9 mouse cellular contexts compared by ENCODE assay signal in the genomic region with DNA sequence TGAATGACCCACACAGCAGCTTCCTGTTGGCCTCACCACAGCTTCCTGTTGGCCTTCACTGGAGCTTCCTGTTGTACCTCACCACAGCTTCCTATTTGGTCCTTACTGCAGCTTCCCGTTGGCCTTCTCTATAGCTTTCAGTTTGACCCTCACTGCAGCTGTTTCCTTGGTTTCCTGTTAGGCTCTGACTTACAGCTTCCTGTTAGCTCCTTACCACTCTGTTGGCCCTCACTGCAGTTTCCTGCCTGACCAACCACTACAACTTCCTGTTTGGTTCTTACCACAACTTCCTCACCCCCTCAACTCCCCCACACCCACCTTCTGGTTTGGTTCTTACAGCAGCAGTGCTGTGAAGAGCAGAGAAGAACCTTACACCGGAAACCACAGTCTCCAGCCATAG.
DNase-seq lines count a peak whose midpoint lies in the region; ATAC-seq lines count a peak whose summit lies in the region.
"Had no signal": no experiment of that assay in that cellular context is flagged by ENCODE, and none has a peak within 500 bp of the region (broad histone marks: within the 10 kb centered on the region; RNA-seq: fewer than 3 reads in every experiment).

No protein-coding gene starts in this region.

- H3K4me2 ChIP-seq in liver, embryonic 11.5 days, result no peak overlapping the region
- H3K4me2 ChIP-seq: limb, embryonic 15.5 days had no signal

- H3K4me3 ChIP-seq in liver, embryonic 11.5 days (ENCODE audit: low read depth, low read length), result no peak overlapping the region
- H3K4me3 ChIP-seq in macrophage (ENCODE audit: inconsistent target), result no peak overlapping the region
- H3K4me3 ChIP-seq in forebrain, embryonic 10.5 days, result no peak overlapping the region
- H3K4me3 ChIP-seq: limb, embryonic 15.5 days had no signal

- no peak for DNase-seq in liver, embryonic 11.5 days (ENCODE audit: low spot score)
- no peak for DNase-seq in liver
- peak; percentile 79 for DNase-seq in thymus, postnatal 25 days
- DNase-seq in forebrain, embryonic 10.5 days (ENCODE audit: extremely low spot score, low spot score), result no peak
- DNase-seq in cerebellum, adult 18-20 months, result no peak

- peak overlapping the region; percentile 48; the same call in 1 of the 2 replicates for H3K27ac ChIP-seq in liver, embryonic 11.5 days (ENCODE audit: low read depth, low read length)
- H3K27ac ChIP-seq in macrophage, result peak overlapping the region; percentile 4; the same call in 1 of the 2 replicates
- H3K27ac ChIP-seq in forebrain, embryonic 10.5 days, result no peak overlapping the region
- H3K27ac ChIP-seq: limb, embryonic 15.5 days had no signal

- H3K36me3 ChIP-seq in liver, embryonic 11.5 days (ENCODE audit: control insufficient read depth, insufficient read depth, low read length), result no peaks in the 10 kb centered on the region
- no peaks in the 10 kb centered on the region for H3K36me3 ChIP-seq in macrophage (ENCODE audit: inconsistent target)
- no peaks in the 10 kb centered on the region for H3K36me3 ChIP-seq in forebrain, embryonic 10.5 days (replicated peaks)
- H3K36me3 ChIP-seq: limb, embryonic 15.5 days had no signal

- no peaks in the 10 kb centered on the region for H3K79me2 ChIP-seq in macrophage (ENCODE audit: inconsistent target)

- H3K27me3 ChIP-seq in liver, embryonic 11.5 days (replicated peaks; ENCODE audit: control insufficient read depth, insufficient read depth, low read length), result no peaks in the 10 kb centered on the region
- H3K27me3 ChIP-seq in forebrain, embryonic 10.5 days (ENCODE audit: poor library complexity, severe bottlenecking), result no peaks in the 10 kb centered on the region
- H3K27me3 ChIP-seq: limb, embryonic 15.5 days had no signal

- WGBS in liver, embryonic 11.5 days, result 44% methylated on average over 2 of the region's 2 CpGs
- WGBS in macrophage (ENCODE audit: missing documents), result 0% methylated on average over 2 of the region's 2 CpGs
- WGBS in forebrain, embryonic 10.5 days, result 89% methylated on average over 2 of the region's 2 CpGs

- no peak for ATAC-seq in liver, embryonic 11.5 days (replicated peaks; ENCODE audit: low FRiP score)
- peak; percentile 96 for ATAC-seq in common myeloid progenitor, adult 5-6 weeks (replicated peaks; ENCODE audit: low read depth, poor library complexity, severe bottlenecking)
- ATAC-seq: forebrain, embryonic 16.5 days had no signal

- no peak overlapping the region for H3K9ac ChIP-seq in liver, embryonic 11.5 days (ENCODE audit: low read depth, low read length)
- H3K9ac ChIP-seq: limb, embryonic 15.5 days had no signal

- H3K9me3 ChIP-seq in liver, embryonic 11.5 days (ENCODE audit: control insufficient read depth, low read length), result no peaks in the 10 kb centered on the region
- no peaks in the 10 kb centered on the region for H3K9me3 ChIP-seq in forebrain, embryonic 10.5 days
- H3K9me3 ChIP-seq: limb, embryonic 15.5 days had no signal

- no peaks in the 10 kb centered on the region for H3K4me1 ChIP-seq in liver, embryonic 11.5 days (replicated peaks; ENCODE audit: control insufficient read depth, insufficient read depth, low read length)
- peaks cover 13% of the 10 kb centered on the region for H3K4me1 ChIP-seq in forebrain, embryonic 10.5 days
